Mouse (Mus musculus): Measurements from ENCODE around the gene Snx1. TPM values are rescaled to one million over a fixed set of nuclear protein-coding genes. Genes with fewer than 3 reads are reported as not detected.

The Snx1 gene
- polyA plus RNA-seq, 1 experiment from 2014 or later = 124 TPM

- DNase-seq (ENCODE audit: low spot score) = no peak
- H3K27ac ChIP-seq (replicated peaks) = peak overlapping the region; percentile 92
- no peaks in the 10 kb centered on the region for H3K9me3 ChIP-seq
- H3K27me3 ChIP-seq (replicated peaks; ENCODE audit: low read depth, poor library complexity, severe bottlenecking) = no peaks in the 10 kb centered on the region
- H3K4me1 ChIP-seq = peaks cover 24% of the 10 kb centered on the region
- H3K36me3 ChIP-seq (replicated peaks) = peaks cover 30% of the 10 kb centered on the region
- H3K4me3 ChIP-seq = peak overlapping the region; percentile 83
- WGBS = under 1% methylated on average over 20 of the region's 20 CpGs
These were observed 66.1 kb downstream of the Snx1 start for GRCm38 (mm10) chr9:66060308-66060647.

DNA sequence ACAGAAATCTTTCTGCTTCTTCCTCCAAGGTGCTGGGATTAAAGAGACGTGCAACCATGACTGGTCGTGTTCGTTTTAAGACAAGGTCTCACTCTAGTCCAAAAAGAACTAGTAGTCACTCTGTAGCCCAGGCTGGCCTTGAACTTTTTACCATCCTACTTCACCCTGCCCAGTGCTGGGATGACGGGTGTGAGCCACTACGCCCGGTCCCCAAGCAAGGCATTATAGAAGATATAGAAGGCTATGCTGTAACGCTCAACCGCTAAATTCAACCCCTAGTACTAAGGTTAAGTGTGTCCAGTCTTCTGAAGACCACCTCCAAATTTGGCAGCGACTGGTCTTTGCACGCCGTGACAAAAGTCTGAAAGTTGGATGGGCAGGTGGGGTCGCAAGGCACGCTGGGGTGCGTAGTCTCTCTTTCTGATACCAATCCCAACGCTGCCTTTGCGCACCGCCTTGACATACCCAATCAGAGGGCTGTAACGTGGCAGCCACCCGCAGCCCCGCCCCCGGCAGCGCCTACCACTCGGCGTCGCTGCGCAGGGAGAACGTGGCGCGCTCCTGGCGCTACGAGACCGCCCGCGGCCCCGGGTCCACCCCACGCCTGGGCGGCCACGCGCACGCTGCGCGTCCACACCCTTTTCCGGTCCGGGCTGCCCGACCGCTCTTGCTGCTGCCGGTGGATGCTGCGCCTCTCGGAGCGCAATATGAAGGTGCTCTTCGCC lies 66.6 kb downstream of the Snx1 start, which contains the start of gene Ppib:
Ppib (plus strand) TSS at position 640 of the 725 bp plus-strand sequence.
- 1% methylated on average over 51 of the region's 51 CpGs for WGBS
- Histone ChIP-seq H3K9me3 (no peaks in the 10 kb centered on the region), H3K27me3 (replicated peaks; ENCODE audit: low read depth, poor library complexity, severe bottlenecking) (no peaks in the 10 kb centered on the region), H3K4me3 (peak within 1 kb of the TSS; percentile 83), H3K27ac (replicated peaks) (peak within 1 kb of the TSS; percentile 92), H3K4me1 (peaks cover 24% of the 10 kb centered on the region), H3K36me3 (replicated peaks) (peaks cover 25% of the 10 kb centered on the region)
- DNase-seq (ENCODE audit: low spot score) = peak; percentile 99

GRCm38 (mm10) chr9:66053620-66054019 lies 72.8 kb downstream of the Snx1 start:
- H3K27ac ChIP-seq (replicated peaks) = no peak overlapping the region
- H3K9me3 ChIP-seq = 0 out of 2 replicates have a peak, but pooled peaks cover 3% of the 10 kb centered on the region
- 32% methylated on average over 1 of the region's 1 CpGs for WGBS
- H3K4me3 ChIP-seq = no peak overlapping the region
- H3K36me3 ChIP-seq (replicated peaks) = peaks cover 2% of the 10 kb centered on the region; the same call in 1 of the 2 replicates
- H3K4me1 ChIP-seq = peaks cover under 1% of the 10 kb centered on the region
- DNase-seq (ENCODE audit: low spot score) = no peak
- no peaks in the 10 kb centered on the region for H3K27me3 ChIP-seq (replicated peaks; ENCODE audit: low read depth, poor library complexity, severe bottlenecking)

DNA sequence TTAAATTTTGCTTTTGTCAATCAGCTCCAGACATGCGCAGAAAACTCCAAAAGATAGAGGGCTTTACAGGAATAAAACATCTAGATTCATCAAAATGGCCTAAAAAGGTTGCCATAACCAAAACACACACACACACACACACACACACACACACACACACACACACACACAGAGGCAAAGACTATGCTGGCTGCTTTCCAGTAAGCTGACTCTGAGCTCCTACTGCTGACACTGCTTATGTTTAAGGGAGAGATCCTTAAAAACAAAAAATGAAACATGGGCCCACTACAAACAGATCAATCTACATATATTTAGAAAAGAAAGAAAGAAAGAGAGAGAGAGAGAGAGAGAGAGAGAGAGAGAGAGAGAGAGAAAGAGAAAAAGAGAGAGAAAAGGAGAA lies 73.7 kb downstream of the Snx1 start:
- 92% methylated on average over 1 of the region's 1 CpGs for WGBS
- Histone ChIP-seq H3K27me3 (replicated peaks; ENCODE audit: low read depth, poor library complexity, severe bottlenecking) (no peaks in the 10 kb centered on the region), H3K36me3 (replicated peaks) (peaks cover 2% of the 10 kb centered on the region; the same call in 1 of the 2 replicates), H3K27ac (replicated peaks) (no peak overlapping the region), H3K9me3 (0 out of 2 replicates have a peak, but pooled peaks cover 3% of the 10 kb centered on the region), H3K4me1 (no peaks in the 10 kb centered on the region), H3K4me3 (no peak overlapping the region)
- DNase-seq (ENCODE audit: low spot score) = no peak

DNA sequence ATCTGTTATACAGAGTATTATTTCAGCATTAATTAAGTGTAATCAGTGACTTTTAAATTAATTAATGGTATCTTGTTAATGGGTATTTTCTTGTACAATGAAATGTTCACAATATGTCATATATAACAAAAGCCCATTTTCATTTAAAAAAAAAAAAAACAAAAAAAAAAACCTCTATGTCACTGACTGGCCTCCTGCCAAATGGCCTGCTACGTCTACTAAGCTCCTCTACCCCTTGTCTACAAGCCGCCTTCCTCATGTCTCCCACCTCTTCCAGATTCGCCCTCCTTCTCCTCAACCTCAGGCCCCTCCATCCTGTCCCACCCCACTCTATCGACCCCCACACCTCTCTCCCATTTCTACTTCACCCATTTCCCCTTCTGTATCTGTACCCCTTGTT lies 74.9 kb downstream of the Snx1 start:
- H3K27me3 ChIP-seq (replicated peaks; ENCODE audit: low read depth, poor library complexity, severe bottlenecking) = no peaks in the 10 kb centered on the region
- H3K9me3 ChIP-seq = 0 out of 2 replicates have a peak, but pooled peaks cover 3% of the 10 kb centered on the region
- DNase-seq (ENCODE audit: low spot score) = no peak
- H3K27ac ChIP-seq (replicated peaks) = no peak overlapping the region
- H3K4me1 ChIP-seq = no peaks in the 10 kb centered on the region
- H3K4me3 ChIP-seq = no peak overlapping the region
- WGBS = 83% methylated on average over 4 of the region's 4 CpGs
- H3K36me3 ChIP-seq (replicated peaks) = peaks cover 2% of the 10 kb centered on the region; the same call in 1 of the 2 replicates

- no peak overlapping the region for H3K27ac ChIP-seq (replicated peaks)
- peaks cover 2% of the 10 kb centered on the region; the same call in 1 of the 2 replicates for H3K36me3 ChIP-seq (replicated peaks)
- no peaks in the 10 kb centered on the region for H3K4me1 ChIP-seq
- H3K9me3 ChIP-seq = 0 out of 2 replicates have a peak, but pooled peaks cover 3% of the 10 kb centered on the region
- no peaks in the 10 kb centered on the region for H3K27me3 ChIP-seq (replicated peaks; ENCODE audit: low read depth, poor library complexity, severe bottlenecking)
- no peak overlapping the region for H3K4me3 ChIP-seq
- WGBS = 75% methylated on average over 6 of the region's 6 CpGs
- DNase-seq (ENCODE audit: low spot score) = no peak
These were observed 76.3 kb downstream of the Snx1 start for GRCm38 (mm10) chr9:66049931-66050601.

- WGBS = 94% methylated on average over 3 of the region's 3 CpGs
These were observed 83.1 kb downstream of the Snx1 start for GRCm38 (mm10) chr9:66043241-66043640.

DNA sequence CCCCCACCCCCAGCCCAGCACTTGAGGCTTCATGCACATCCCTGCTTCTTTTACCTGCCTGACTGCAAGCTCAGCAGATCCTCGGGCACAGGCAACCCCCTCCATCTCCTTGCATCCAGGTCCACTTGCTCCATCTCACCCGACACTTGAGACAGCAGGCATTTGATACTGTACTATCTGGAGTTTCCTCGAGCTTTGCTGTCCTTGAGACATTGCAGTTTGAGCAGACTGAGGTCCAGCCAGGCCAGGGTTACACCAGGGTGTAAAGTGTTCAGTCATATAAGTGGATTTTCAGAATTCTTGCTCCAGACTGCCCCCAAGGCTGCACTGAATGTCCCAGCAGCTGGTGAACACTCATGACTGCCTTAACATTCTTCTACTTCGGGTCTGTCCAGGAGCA lies 84.1 kb downstream of the Snx1 start:
- Histone ChIP-seq H3K4me1 (no peaks in the 10 kb centered on the region), H3K9me3 (no peaks in the 10 kb centered on the region), H3K27me3 (replicated peaks; ENCODE audit: low read depth, poor library complexity, severe bottlenecking) (no peaks in the 10 kb centered on the region), H3K27ac (replicated peaks) (no peak overlapping the region), H3K36me3 (replicated peaks) (peaks cover 52% of the 10 kb centered on the region), H3K4me3 (no peak overlapping the region)
- WGBS = 84% methylated on average over 4 of the region's 4 CpGs
- no peak for DNase-seq (ENCODE audit: low spot score)

More at GRCm38 (mm10) chr9:66043241-66043640, 83.1 kb downstream of the Snx1 start:
- no peak for DNase-seq (ENCODE audit: low spot score)
- Histone ChIP-seq H3K36me3 (replicated peaks) (peaks cover 45% of the 10 kb centered on the region), H3K27me3 (replicated peaks; ENCODE audit: low read depth, poor library complexity, severe bottlenecking) (no peaks in the 10 kb centered on the region), H3K9me3 (no peaks in the 10 kb centered on the region), H3K4me3 (no peak overlapping the region), H3K27ac (replicated peaks) (no peak overlapping the region), H3K4me1 (no peaks in the 10 kb centered on the region)

- H3K9me3 ChIP-seq = no peaks in the 10 kb centered on the region
- H3K4me3 ChIP-seq = no peak overlapping the region
- H3K36me3 ChIP-seq (replicated peaks) = peaks cover 61% of the 10 kb centered on the region
- no peak for DNase-seq (ENCODE audit: low spot score)
- no peaks in the 10 kb centered on the region for H3K4me1 ChIP-seq
- H3K27ac ChIP-seq (replicated peaks) = no peak overlapping the region
- 94% methylated on average over 3 of the region's 3 CpGs for WGBS
- no peaks in the 10 kb centered on the region for H3K27me3 ChIP-seq (replicated peaks; ENCODE audit: low read depth, poor library complexity, severe bottlenecking)
These were observed 85.6 kb downstream of the Snx1 start for GRCm38 (mm10) chr9:66040801-66041200.

DNA sequence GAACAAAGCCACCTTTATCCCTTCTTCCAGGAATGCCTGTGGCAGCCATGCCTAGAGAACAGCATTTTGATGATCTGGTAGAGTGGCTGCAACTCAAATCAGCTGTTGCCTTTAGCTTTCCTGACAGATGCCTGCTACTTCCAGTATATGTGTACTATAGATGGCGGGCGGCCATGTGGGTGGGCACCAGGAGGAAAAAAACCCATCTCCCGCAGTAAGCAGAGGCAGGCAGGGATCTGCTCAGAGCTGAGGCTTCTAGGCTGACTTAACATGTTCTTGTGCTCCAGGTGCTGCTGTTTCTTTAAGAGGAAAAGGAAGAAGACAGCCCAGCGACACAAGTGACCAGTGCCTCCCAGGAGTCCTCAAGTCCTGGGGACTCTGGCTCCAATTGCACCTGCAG lies 87.1 kb downstream of the Snx1 start:
- DNase-seq (ENCODE audit: low spot score) = no peak

DNA sequence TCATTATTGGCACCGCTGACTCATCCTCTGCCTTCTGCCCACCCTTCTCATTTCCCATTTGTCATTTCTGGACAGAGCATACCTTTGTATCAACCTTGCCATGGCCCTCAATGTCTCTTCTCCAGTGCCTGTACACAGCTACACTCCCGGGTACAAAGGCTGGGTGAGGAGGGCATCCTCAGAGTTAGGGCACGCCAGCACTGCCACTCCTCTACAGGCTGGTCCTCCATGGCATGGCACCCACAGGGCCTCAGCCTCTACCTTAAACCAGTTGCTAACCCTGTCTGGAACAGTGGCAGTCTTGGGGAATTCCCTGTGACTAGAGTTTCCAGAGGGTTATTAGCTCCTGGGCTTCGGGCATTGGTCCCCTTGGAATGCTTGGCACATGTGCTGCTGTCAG lies 87.8 kb downstream of the Snx1 start:
- H3K4me1 ChIP-seq = no peaks in the 10 kb centered on the region
- 93% methylated on average over 4 of the region's 4 CpGs for WGBS
- no peaks in the 10 kb centered on the region for H3K27me3 ChIP-seq (replicated peaks; ENCODE audit: low read depth, poor library complexity, severe bottlenecking)
- no peak overlapping the region for H3K4me3 ChIP-seq
- no peaks in the 10 kb centered on the region for H3K9me3 ChIP-seq
- no peak for DNase-seq (ENCODE audit: low spot score)
- peaks cover 78% of the 10 kb centered on the region for H3K36me3 ChIP-seq (replicated peaks)
- no peak overlapping the region for H3K27ac ChIP-seq (replicated peaks)

More for the DNA sequence above, 87.1 kb downstream of the Snx1 start:
- 85% methylated on average over 4 of the region's 4 CpGs for WGBS
- Histone ChIP-seq H3K4me1 (no peaks in the 10 kb centered on the region), H3K4me3 (no peak overlapping the region), H3K27ac (replicated peaks) (no peak overlapping the region), H3K27me3 (replicated peaks; ENCODE audit: low read depth, poor library complexity, severe bottlenecking) (no peaks in the 10 kb centered on the region), H3K9me3 (no peaks in the 10 kb centered on the region), H3K36me3 (replicated peaks) (peaks cover 73% of the 10 kb centered on the region)
